Mouse (Mus musculus) CH12.LX (cell line): ENCODE results near the gene Tanc1. TPM values are rescaled to one million over a fixed set of nuclear protein-coding genes. Genes with fewer than 3 reads are reported as not detected.

ENCODE experiments used
- DNase-seq: peaks from one replicate; pipeline ENCODE4 v3.0.0-alpha.2; 2013; ENCODE audit errors: extremely low read depth
- H3K27ac ChIP-seq: 2 replicates; pipeline ENCODE4 v1.5.1; 2012; ENCODE audit warnings: low read depth, mild to moderate bottlenecking, control low read depth, moderate library complexity; ENCODE audit not compliant: insufficient read depth
- H3K27me3 ChIP-seq: replicated peaks from 2 replicates; pipeline ENCODE3; 2012; ENCODE audit warnings: inconsistent platforms
- H3K36me3 ChIP-seq, 2 experiments: replicated peaks in 1 of 2; 2 replicates each; pipeline versions ENCODE3 to v1.6.1; 2012; ENCODE audit warnings: inconsistent platforms in 1 of 2, low read length in 1 of 2, mild to moderate bottlenecking in 1 of 2, mixed read lengths in 1 of 2, moderate library complexity in 1 of 2; ENCODE audit not compliant: control insufficient read depth in 1 of 2, insufficient read depth in 1 of 2
- H3K4me1 ChIP-seq, 2 experiments: 2 replicates each; pipeline ENCODE4 v1.6.1; 2012; ENCODE audit warnings: inconsistent platforms in 1 of 2, moderate library complexity in 1 of 2; ENCODE audit not compliant: insufficient read depth in 2 of 2, control insufficient read depth in 1 of 2
- H3K4me2 ChIP-seq: 2 replicates; pipeline ENCODE4 v1.6.1; 2012; ENCODE audit warnings: low read depth, mild to moderate bottlenecking, control low read depth; ENCODE audit not compliant: poor library complexity, insufficient read depth, severe bottlenecking
- H3K4me3 ChIP-seq, 3 experiments: fragments of 150-350 bp in 1 of 3; sonication (generic) in 1 of 3; replicated peaks in 1 of 3; 2 replicates each; pipeline versions ENCODE3 to v1.5.1; 2011 to 2012; ENCODE audit warnings: low read depth in 2 of 3, low read length in 2 of 3, mild to moderate bottlenecking in 2 of 3, moderate library complexity in 2 of 3, control low read depth in 1 of 3, improper control_type of control experiment in 1 of 3, inconsistent platforms in 1 of 3, mixed read lengths in 1 of 3; ENCODE audit not compliant: poor library complexity in 1 of 3
- H3K79me2 ChIP-seq: replicated peaks from 2 replicates; pipeline ENCODE4 v1.6.1; 2012; ENCODE audit warnings: mild to moderate bottlenecking, moderate library complexity; ENCODE audit not compliant: control insufficient read depth, poor library complexity, insufficient read depth, severe bottlenecking; ENCODE audit errors: extremely low read depth
- H3K9ac ChIP-seq: 2 replicates; pipeline ENCODE4 v1.6.1; 2012; ENCODE audit warnings: low read depth, mild to moderate bottlenecking, control low read depth, moderate library complexity; ENCODE audit not compliant: insufficient read depth
- H3K9me3 ChIP-seq: replicated peaks from 2 replicates; pipeline ENCODE3; 2012; ENCODE audit warnings: low read length, inconsistent platforms, mixed read lengths
- CTCF ChIP-seq, 2 experiments: IDR thresholded peaks in 1 of 2; conservative IDR thresholded peaks in 1 of 2; 2 replicates each; pipeline ENCODE4 v1.5.1; 2011 to 2012; ENCODE audit warnings: low read depth in 2 of 2, low read length in 2 of 2, improper control_type of control experiment in 1 of 2, inconsistent platforms in 1 of 2, mild to moderate bottlenecking in 1 of 2, moderate library complexity in 1 of 2
- E2F4 ChIP-seq: IDR thresholded peaks from 2 replicates; pipeline ENCODE4 v1.6.1; 2011; ENCODE audit warnings: low read depth, low read length, improper control_type of control experiment; ENCODE audit not compliant: insufficient replicate concordance
- ELF1 ChIP-seq: IDR thresholded peaks from 2 replicates; pipeline ENCODE4 v1.6.1; 2014; ENCODE audit warnings: low read depth, mild to moderate bottlenecking, inconsistent platforms, low read length, improper control_type of control experiment
- EP300 ChIP-seq: IDR thresholded peaks from 2 replicates; pipeline ENCODE4 v1.6.1; 2011; ENCODE audit warnings: low read length, improper control_type of control experiment
- JUN ChIP-seq: IDR thresholded peaks from 2 replicates; pipeline ENCODE4 v1.6.1; 2011; ENCODE audit warnings: low read depth, mild to moderate bottlenecking, low read length, improper control_type of control experiment, moderate library complexity; ENCODE audit not compliant: insufficient read depth
- JUND ChIP-seq: conservative IDR thresholded peaks from 2 replicates; pipeline ENCODE4 v1.6.1; 2011; ENCODE audit warnings: low read depth, low read length, improper control_type of control experiment
- MAZ ChIP-seq: IDR thresholded peaks from 2 replicates; pipeline ENCODE4 v1.6.1; 2012; ENCODE audit warnings: low read depth, mild to moderate bottlenecking, inconsistent platforms, low read length, improper control_type of control experiment, moderate library complexity
- MEF2A ChIP-seq: IDR thresholded peaks from 2 replicates; pipeline ENCODE4 v1.6.1; 2014; ENCODE audit warnings: low read depth, mild to moderate bottlenecking, inconsistent platforms, low read length, improper control_type of control experiment, borderline replicate concordance
- MXI1 ChIP-seq: IDR thresholded peaks from 2 replicates; pipeline ENCODE4 v1.6.1; 2011; ENCODE audit warnings: mild to moderate bottlenecking, low read depth, low read length, improper control_type of control experiment
- MYC ChIP-seq: IDR thresholded peaks from 2 replicates; pipeline ENCODE4 v1.6.1; 2011; ENCODE audit warnings: low read depth, mild to moderate bottlenecking, improper control_type of control experiment, low read length
- NRF1 ChIP-seq: IDR thresholded peaks from 2 replicates; pipeline ENCODE4 v1.6.1; 2014; ENCODE audit warnings: low read depth, mild to moderate bottlenecking, inconsistent platforms, low read length, improper control_type of control experiment, moderate library complexity
- TCF12 ChIP-seq: IDR thresholded peaks from 2 replicates; pipeline ENCODE4 v1.6.1; 2014; ENCODE audit warnings: low read depth, mild to moderate bottlenecking, inconsistent platforms, low read length, improper control_type of control experiment
- USF2 ChIP-seq: conservative IDR thresholded peaks from 2 replicates; pipeline ENCODE4 v1.6.1; 2011; ENCODE audit warnings: low read depth, low read length, improper control_type of control experiment
- ZNF384 ChIP-seq: IDR thresholded peaks from 2 replicates; pipeline ENCODE4 v1.6.1; 2012; ENCODE audit warnings: low read depth, low read length, improper control_type of control experiment, inconsistent platforms
- dilution Hi-C: fragments of 300-500 bp; cut with MboI; formaldehyde crosslinking; loops from 2 replicates; pipeline ENCODE4 v1.14.3; 2020; ENCODE audit warnings: low sequenced_read_pairs; ENCODE audit not compliant: extremely low pct_unique_long_range_greater_than_20kb, extremely low pct_ligation_motif_present
- in situ Hi-C: fragments of 300-500 bp; cut with MboI; formaldehyde crosslinking; loops from 3 replicates; pipeline ENCODE4 v1.14.3; 2019; ENCODE audit warnings: low sequenced_read_pairs, low pct_ligation_motif_present, low pct_unique_long_range_greater_than_20kb, mixed read lengths
- polyA plus RNA-seq: library from polyadenylated mRNA; unstranded; fragments of >175 nt; gene quantifications from 2 replicates; pipeline ENCODE4 v1.2.1, GENCODE M21; 2012; ENCODE audit warnings: low read depth; ENCODE audit not compliant: insufficient read length
- total RNA-seq, 2 experiments: library from RNA; depleted of rRNA; stranded (reverse); fragments of 300-350 nt in 1 of 2; fragments of >200 nt in 1 of 2; gene quantifications; 2 replicates each; pipeline ENCODE4 v1.2.3; 2012 to 2014

Gene Tanc1
- total and polyA plus RNA-seq, 3 experiments, result 0.08 to 0.21 (median 0.08) TPM

DNA sequence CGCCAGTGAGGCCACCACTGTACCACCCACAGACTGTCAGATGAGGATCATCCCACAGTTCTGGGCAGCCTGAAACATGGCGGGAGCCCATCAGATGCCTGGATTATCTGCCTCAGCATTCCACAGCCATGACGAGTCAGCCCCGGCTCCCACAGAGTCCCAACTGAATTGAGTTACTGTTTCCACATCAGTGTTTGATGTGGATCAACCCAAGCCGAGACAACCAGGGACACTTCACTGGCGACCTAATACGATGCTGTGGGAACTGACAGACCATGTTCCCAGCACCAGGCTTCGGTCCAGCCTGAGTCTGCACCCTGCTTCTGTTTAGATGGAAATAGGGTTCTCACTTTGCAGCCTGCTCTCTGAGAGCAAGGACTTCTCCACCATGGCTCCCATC is 212.4 kb downstream of the Tanc1 start:
- H3K27me3 ChIP-seq, result no peaks in the 10 kb centered on the region
- no peak overlapping the region for H3K4me3 ChIP-seq
- DNase-seq, result no peak
- H3K9ac ChIP-seq, result no peak overlapping the region
- no peaks in the 10 kb centered on the region for H3K9me3 ChIP-seq
- H3K4me2 ChIP-seq, result no peak overlapping the region
- H3K79me2 ChIP-seq, result no peaks in the 10 kb centered on the region
- peaks cover 0 to 3% of the 10 kb centered on the region in 2 experiments; a peak in 1 of 4 replicates for H3K4me1 ChIP-seq
- H3K36me3 ChIP-seq, result no peaks in the 10 kb centered on the region
- no peak for TF ChIP-seq USF2
- no peak for TF ChIP-seq ELF1
- TF ChIP-seq NRF1, result no peak
- TF ChIP-seq MEF2A, result no peak
- TF ChIP-seq JUN, result no peak
- TF ChIP-seq MXI1, result no peak
- TF ChIP-seq, all 38 proteins: peak for 0
- in situ Hi-C loops (no loop called here), dilution Hi-C loops (no loop called here)
- H3K27ac ChIP-seq, result no peak overlapping the region

DNA sequence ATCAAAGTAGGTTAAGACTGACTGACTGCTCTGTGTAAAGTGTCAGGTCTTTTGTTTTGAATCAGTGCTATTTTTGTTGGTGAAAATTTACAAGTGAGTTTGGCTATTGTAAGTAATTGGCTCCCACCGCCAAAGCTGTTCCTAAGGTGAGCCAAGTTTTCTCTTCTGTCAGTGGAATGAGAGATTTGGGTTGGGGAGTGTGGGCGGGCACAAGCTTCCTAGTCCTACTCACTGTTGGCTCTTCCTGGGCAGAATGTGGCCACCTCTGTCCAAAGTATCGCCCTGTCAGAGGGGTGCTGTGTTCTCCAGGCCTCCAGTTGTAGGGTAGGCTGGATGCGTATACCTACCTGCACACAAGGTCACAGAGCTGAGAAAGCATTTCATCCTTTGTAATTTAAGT is 213.5 kb downstream of the Tanc1 start:
- H3K79me2 ChIP-seq, result no peaks in the 10 kb centered on the region
- no peaks in the 10 kb centered on the region for H3K27me3 ChIP-seq
- no peaks in the 10 kb centered on the region; a peak in 1 of 4 replicates for H3K4me1 ChIP-seq
- H3K4me2 ChIP-seq, result no peak overlapping the region
- no peaks in the 10 kb centered on the region for H3K9me3 ChIP-seq
- no peak overlapping the region for H3K9ac ChIP-seq
- dilution Hi-C loops, result no loop called here
- in situ Hi-C loops, result no loop called here
- no peak for DNase-seq
- no peaks in the 10 kb centered on the region for H3K36me3 ChIP-seq
- no peak overlapping the region for H3K27ac ChIP-seq
- no peak overlapping the region for H3K4me3 ChIP-seq
- TF ChIP-seq USF2, result no peak
- no peak for TF ChIP-seq CTCF (conservative IDR thresholded peaks at IDR 0.05 in 1 of 2, IDR thresholded peaks at IDR 0.05 in 1 of 2; ENCODE audit: low read depth in 2 of 2, low read length in 2 of 2)

DNA sequence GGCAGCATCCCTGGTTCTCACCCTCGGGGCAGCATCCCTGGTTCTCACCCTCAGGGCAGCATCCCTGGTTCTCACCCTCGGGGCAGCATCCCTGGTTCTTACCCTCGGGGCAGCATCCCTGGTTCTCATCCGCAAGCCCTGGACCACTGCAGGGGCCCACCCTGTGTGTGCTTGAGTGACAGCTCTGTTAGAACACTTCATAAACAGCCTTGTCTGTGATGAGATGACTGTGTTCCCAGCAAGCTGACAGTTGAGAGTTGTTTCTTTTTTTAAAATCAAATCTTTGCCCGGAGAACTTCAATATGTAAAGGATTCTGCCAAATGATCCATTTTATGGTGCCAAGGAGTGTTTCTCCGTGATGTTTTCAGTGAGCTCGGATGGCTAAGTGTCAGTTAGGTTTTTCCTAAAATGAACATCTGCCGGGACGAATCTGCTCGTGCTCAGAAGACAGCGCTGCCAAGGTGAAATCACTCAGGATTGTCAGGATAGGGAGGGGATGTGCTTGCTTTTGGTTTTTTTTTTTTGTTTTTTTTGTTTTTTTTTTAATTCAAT is 216.3 kb downstream of the Tanc1 start:
- in situ Hi-C loops, result no loop called here
- no peak for TF ChIP-seq MEF2A
- TF ChIP-seq JUN, result no peak
- TF ChIP-seq ZNF384, result no peak
- no peak for TF ChIP-seq MXI1
- no peak for TF ChIP-seq E2F4
- TF ChIP-seq EP300, result no peak
- TF ChIP-seq ELF1, result no peak
- TF ChIP-seq MYC, result no peak
- no peak for TF ChIP-seq JUND
- TF ChIP-seq USF2, result no peak
- TF ChIP-seq TCF12, result no peak
- TF ChIP-seq MAZ, result no peak
- Histone ChIP-seq H3K79me2 (no peaks in the 10 kb centered on the region), H3K9ac (no peak overlapping the region), H3K4me1 (no peaks in the 10 kb centered on the region; a peak in 1 of 4 replicates), H3K36me3 (no peaks in the 10 kb centered on the region), H3K27ac (no peak overlapping the region), H3K27me3 (no peaks in the 10 kb centered on the region), H3K9me3 (no peaks in the 10 kb centered on the region), H3K4me2 (no peak overlapping the region), H3K4me3 (no peak overlapping the region)
- no peak for DNase-seq
- dilution Hi-C loops, result no loop called here
